Mouse (Mus musculus) ES-Bruce4 (cell line): ENCODE measurements around the gene Srsf3.

Source experiments
- CTCF ChIP-seq: IDR thresholded peaks from one replicate; pipeline ENCODE4 v1.8.1; 2011; ENCODE audit warnings: low read depth, low read length
- EP300 ChIP-seq: IDR thresholded peaks from 2 replicates; pipeline ENCODE4 v1.6.1; 2011; ENCODE audit warnings: low read depth, low read length; ENCODE audit not compliant: insufficient read depth
- POLR2A ChIP-seq: IDR thresholded peaks from one replicate; pipeline ENCODE4 v1.8.1; 2011; ENCODE audit warnings: low read length; ENCODE audit not compliant: insufficient read depth

DNA sequence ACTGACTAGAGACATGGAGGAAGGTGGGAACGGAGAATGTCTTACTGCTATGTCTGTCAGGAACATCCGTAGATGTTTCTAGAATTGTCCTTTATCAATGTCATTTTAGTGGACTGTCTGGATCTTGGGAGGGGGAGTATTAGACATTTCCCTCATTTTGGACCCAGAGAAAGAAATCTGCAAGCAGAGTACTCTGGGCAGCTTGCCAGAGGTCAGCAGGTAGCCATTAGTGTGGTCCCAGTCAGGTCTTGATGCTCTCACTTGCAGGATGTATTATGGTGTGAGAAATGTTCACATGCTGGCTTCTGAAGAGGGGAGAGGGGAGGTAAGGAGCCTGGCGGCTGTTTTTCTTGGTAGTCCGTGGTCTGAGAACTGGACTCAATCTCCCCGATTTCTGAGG, 60.1 kb downstream of the Srsf3 start:
- TF ChIP-seq POLR2A (no peak), CTCF (no peak), EP300 (no peak)
